Mouse (Mus musculus): ENCODE data around the gene Acsl5. TPM values are rescaled to one million over a fixed set of nuclear protein-coding genes. Genes with fewer than 3 reads are reported as not detected.

Acsl5 gene
- polyA plus RNA-seq, 1 experiment from 2014 or later: 589 TPM

DNA sequence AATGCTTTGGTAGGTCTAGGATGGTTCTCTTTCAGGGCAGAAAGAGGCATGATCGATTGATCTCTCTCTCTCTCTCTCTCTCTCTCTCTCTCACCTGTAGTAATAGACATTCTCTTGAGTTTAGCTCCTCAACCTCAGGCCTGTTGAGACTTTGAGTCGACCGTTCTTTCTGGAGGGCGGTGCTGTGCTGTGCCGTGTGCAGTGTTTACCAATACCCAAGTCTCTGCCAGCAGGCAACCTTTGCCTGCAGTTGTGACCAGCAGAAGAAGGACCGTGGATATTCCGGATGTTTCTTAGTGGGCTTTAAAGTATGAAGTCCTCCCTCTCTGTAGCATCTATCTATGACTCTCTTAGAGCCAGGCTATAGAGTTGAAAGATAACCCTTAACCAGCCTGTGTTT, 90.7 kb downstream of the Acsl5 start:
- Histone ChIP-seq H3K4me2 (ENCODE audit: low read depth, low read length) (no peak overlapping the region), H3K4me1 (ENCODE audit: control insufficient read depth, insufficient read depth, low read length) (no peaks in the 10 kb centered on the region), H3K9ac (ENCODE audit: low read depth, low read length) (no peak overlapping the region), H3K27me3 (replicated peaks; ENCODE audit: control insufficient read depth, insufficient read depth, low read length) (no peaks in the 10 kb centered on the region), H3K9me3 (ENCODE audit: control insufficient read depth, low read length) (no peaks in the 10 kb centered on the region), H3K36me3 (ENCODE audit: control insufficient read depth, insufficient read depth, low read length) (no peaks in the 10 kb centered on the region), H3K4me3 (ENCODE audit: low read length) (no peak overlapping the region), H3K27ac (ENCODE audit: low read length) (no peak overlapping the region)
- WGBS: 87% methylated on average over 7 of the region's 7 CpGs
- ATAC-seq: no peak

DNA sequence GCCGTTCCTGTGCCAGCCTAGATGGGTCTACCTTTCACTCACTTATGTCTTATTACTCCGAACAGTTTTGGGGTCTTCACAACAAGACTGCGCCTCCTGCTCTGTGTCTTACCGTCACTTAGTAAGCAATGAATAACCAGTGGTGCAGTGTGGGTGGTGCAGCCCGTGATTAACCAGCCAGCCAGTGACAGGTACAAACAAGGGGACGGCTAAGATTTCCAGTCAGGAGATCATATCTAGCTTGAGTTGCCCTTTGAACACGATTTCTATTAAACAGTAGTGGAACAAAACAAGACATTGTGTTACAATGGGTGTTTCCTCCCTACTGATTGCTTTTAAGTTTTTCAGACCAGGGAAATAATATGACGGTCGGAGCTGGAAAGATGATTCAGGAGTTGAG, 91.5 kb downstream of the Acsl5 start:
- no peaks in the 10 kb centered on the region for H3K4me1 ChIP-seq (ENCODE audit: control insufficient read depth, insufficient read depth, low read length)
- no peaks in the 10 kb centered on the region for H3K36me3 ChIP-seq (ENCODE audit: control insufficient read depth, insufficient read depth, low read length)
- no peaks in the 10 kb centered on the region for H3K9me3 ChIP-seq (ENCODE audit: control insufficient read depth, low read length)
- no peak overlapping the region for H3K4me3 ChIP-seq (ENCODE audit: low read length)
- H3K9ac ChIP-seq (ENCODE audit: low read depth, low read length): no peak overlapping the region
- WGBS: 71% methylated on average over 9 of the region's 9 CpGs
- no peak overlapping the region for H3K4me2 ChIP-seq (ENCODE audit: low read depth, low read length)
- peak; percentile 72 for ATAC-seq
- H3K27me3 ChIP-seq (replicated peaks; ENCODE audit: control insufficient read depth, insufficient read depth, low read length): no peaks in the 10 kb centered on the region
- H3K27ac ChIP-seq (ENCODE audit: low read length): no peak overlapping the region

Other genes starting within 250 kb of the Acsl5 start
- gene Gpam, start 124.7 kb upstream of the Acsl5 start, polyA plus RNA-seq (2015; fragmentation: Nextera tagmentation; extraction: Ambion mirVana): 21.5 and 25.5 TPM in 2 replicates
- gene Tectb, start 71.2 kb upstream of the Acsl5 start, polyA plus RNA-seq (2015; fragmentation: Nextera tagmentation; extraction: Ambion mirVana): 0.18 TPM in 1 of 2 replicates, not detected in the other
- gene Gucy2g, start 10.7 kb upstream of the Acsl5 start, polyA plus RNA-seq (2015; fragmentation: Nextera tagmentation; extraction: Ambion mirVana): 0.04 and 0.06 TPM in 2 replicates
- 92.7 and 101 TPM in 2 replicates for gene Zdhhc6, start 64.1 kb downstream of the Acsl5 start, polyA plus RNA-seq (2015; fragmentation: Nextera tagmentation; extraction: Ambion mirVana)
- 24.4 and 27.4 TPM in 2 replicates for gene Vti1a, start 64.4 kb downstream of the Acsl5 start, polyA plus RNA-seq (2015; fragmentation: Nextera tagmentation; extraction: Ambion mirVana)